Mouse (Mus musculus) forebrain, postnatal 0 days (tissue): Measurements from ENCODE around the gene Wdr27. TPM values are rescaled to one million over a fixed set of nuclear protein-coding genes. Genes with fewer than 3 reads are reported as not detected.
"Not testable (repeated sequence)": the region's sequence is repeated elsewhere in the genome, so short reads cannot be mapped to it uniquely, and the experiment has no call there.

ENCODE experiments used
- ATAC-seq: fragments of 200-750 bp; cut with Nextera tagmentation; 2 replicates; pipeline ENCODE4 v1.8.0; 2017; ENCODE audit warnings: mild to moderate bottlenecking, moderate library complexity
- DNase-seq: peaks from one replicate; pipeline ENCODE4 v3.0.0-alpha.2; 2015
- H3K27ac ChIP-seq: fragments of 300-500 bp; sonication (generic); 2 replicates; pipeline ENCODE4 v1.5.1; 2014; ENCODE audit warnings: low read depth, mild to moderate bottlenecking, antibody characterized with exemption, low read length, moderate library complexity, mixed read lengths
- H3K27me3 ChIP-seq: fragments of 300-500 bp; sonication (generic); 2 replicates; pipeline ENCODE4 v1.6.1; 2014; ENCODE audit warnings: mild to moderate bottlenecking, low read length, mixed read lengths; ENCODE audit not compliant: insufficient read depth
- H3K36me3 ChIP-seq: fragments of 300-500 bp; sonication (generic); 2 replicates; pipeline ENCODE4 v1.6.1; 2014; ENCODE audit warnings: mild to moderate bottlenecking, moderate library complexity; ENCODE audit not compliant: insufficient read depth
- H3K4me1 ChIP-seq: fragments of 300-500 bp; sonication (generic); 2 replicates; pipeline ENCODE4 v1.6.1; 2014; ENCODE audit warnings: antibody characterized with exemption; ENCODE audit not compliant: insufficient read depth
- H3K4me2 ChIP-seq: fragments of 300-500 bp; sonication (generic); 2 replicates; pipeline ENCODE4 v1.6.1; 2014; ENCODE audit warnings: low read depth, mild to moderate bottlenecking, moderate library complexity
- H3K4me3 ChIP-seq: fragments of 300-500 bp; sonication (generic); 2 replicates; pipeline ENCODE4 v1.5.1; 2014; ENCODE audit warnings: low read depth, low read length, mixed read lengths
- H3K9ac ChIP-seq: fragments of 300-500 bp; sonication (generic); 2 replicates; pipeline ENCODE4 v1.6.1; 2014; ENCODE audit warnings: mild to moderate bottlenecking
- H3K9me3 ChIP-seq: fragments of 300-500 bp; sonication (generic); 2 replicates; pipeline ENCODE4 v1.6.1; 2016; ENCODE audit warnings: low read length
- CTCF ChIP-seq: sonication (generic); IDR thresholded peaks from 2 replicates; pipeline ENCODE4 v1.5.1; 2016; ENCODE audit warnings: antibody characterized with exemption, control low read depth, low read depth
- WGBS: fragments of 180-500 bp; shearing (Covaris S2); extraction: QIAGEN DNeasy Blood & Tissue Kit; methylation state at CpG from one replicate; pipeline ENCODE4 v1.1.7; 2014; 5-methylcytosine and 5-hydroxymethylcytosine counted together
- polyA plus RNA-seq: library from polyadenylated mRNA; unstranded; fragments of >200 nt; fragmentation: Nextera tagmentation; extraction: Ambion mirVana; gene quantifications from 2 replicates; pipeline ENCODE4 v1.2.1, GENCODE M21; 2015
- total RNA-seq: library from RNA; depleted of rRNA; stranded (reverse); fragments of >200 nt; gene quantifications from 2 replicates; pipeline ENCODE4 v1.2.3, GENCODE M21; 2014

Wdr27 gene
- total and polyA plus RNA-seq, 2 experiments from 2014 or later: 1.6 to 9.5 TPM

DNA sequence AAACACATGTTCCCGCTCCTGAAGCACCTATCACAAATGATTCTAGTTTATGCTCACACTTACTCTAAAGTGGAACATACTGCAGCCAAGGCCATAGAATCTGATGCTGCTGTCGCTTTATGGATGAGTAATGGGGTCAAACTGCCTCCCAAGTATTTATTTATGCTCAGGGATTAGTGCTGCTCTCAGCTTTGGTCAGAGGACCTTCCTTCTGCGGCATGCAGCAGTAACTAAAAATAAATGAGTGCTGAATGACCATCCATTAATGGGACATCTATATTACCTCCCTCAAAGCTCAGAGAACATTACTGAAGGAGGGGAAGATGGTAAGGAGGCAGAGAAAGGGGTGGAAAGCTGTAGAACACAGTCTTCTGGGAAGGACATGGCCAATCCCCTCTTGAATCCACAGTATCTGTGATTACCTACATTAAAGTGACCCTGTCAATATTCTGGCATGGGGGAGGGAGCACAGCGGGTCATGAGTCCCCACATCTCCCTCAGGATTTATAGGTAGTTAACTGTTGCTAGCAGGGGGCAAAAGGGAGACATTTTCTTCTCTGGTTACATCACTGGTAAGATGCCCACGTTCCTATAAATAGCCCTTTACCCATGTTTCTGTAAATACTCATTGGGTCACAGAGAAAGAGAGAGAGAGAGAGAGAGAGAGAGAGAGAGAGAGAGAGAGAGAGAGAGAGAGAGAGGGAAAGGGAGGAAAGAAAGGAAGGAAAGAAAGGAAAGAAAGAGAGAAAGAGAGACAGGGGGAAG, 6.9 kb downstream of the Wdr27 start:
- ATAC-seq (no peak), DNase-seq (no peak)
- no peaks in the 10 kb centered on the region for H3K9me3 ChIP-seq
- no peak for TF ChIP-seq CTCF
- H3K4me1 ChIP-seq: no peaks in the 10 kb centered on the region
- no peak overlapping the region for H3K9ac ChIP-seq
- no peak overlapping the region for H3K4me3 ChIP-seq
- WGBS: 70% methylated on average over 5 of the region's 5 CpGs
- no peaks in the 10 kb centered on the region for H3K36me3 ChIP-seq
- H3K27ac ChIP-seq: no peak overlapping the region
- no peak overlapping the region for H3K4me2 ChIP-seq
- H3K27me3 ChIP-seq: no peaks in the 10 kb centered on the region

DNA sequence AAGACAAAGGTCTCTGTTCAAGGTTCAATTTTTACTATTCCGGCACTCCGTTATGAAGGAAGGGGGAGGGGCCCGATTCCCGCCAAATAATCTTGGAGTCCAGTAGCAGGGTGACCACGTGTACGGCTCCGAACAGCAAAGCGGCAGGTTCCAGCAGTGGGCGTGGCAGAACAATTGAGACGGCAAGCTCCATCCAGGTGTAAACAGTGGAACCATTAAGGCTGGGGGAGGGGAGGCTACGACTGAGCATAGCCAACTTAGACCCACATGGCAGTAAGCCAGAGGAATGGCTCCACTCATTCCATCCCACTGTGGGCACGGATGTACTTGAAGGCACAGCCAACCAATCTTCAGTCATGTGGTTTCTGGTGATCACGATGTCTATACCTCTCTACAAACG, 7.7 kb downstream of the Wdr27 start:
- H3K27me3 ChIP-seq, H3K27ac ChIP-seq, DNase-seq, H3K36me3 ChIP-seq, H3K4me1 ChIP-seq, H3K9ac ChIP-seq, ATAC-seq, H3K9me3 ChIP-seq, H3K4me3 ChIP-seq, H3K4me2 ChIP-seq: not testable (repeated sequence)
- 85% methylated on average over 14 of the region's 14 CpGs for WGBS

GRCm38 (mm10) chr17:14931469-14931868, 11.5 kb downstream of the Wdr27 start:
- Histone ChIP-seq H3K36me3 (no peaks in the 10 kb centered on the region), H3K4me1 (no peaks in the 10 kb centered on the region), H3K27me3 (no peaks in the 10 kb centered on the region), H3K4me2 (no peak overlapping the region), H3K27ac (no peak overlapping the region), H3K9ac (no peak overlapping the region), H3K9me3 (no peaks in the 10 kb centered on the region), H3K4me3 (no peak overlapping the region)
- ATAC-seq: no peak
- no peak for DNase-seq
- 89% methylated on average over 5 of the region's 5 CpGs for WGBS
- no peak for TF ChIP-seq CTCF

DNA sequence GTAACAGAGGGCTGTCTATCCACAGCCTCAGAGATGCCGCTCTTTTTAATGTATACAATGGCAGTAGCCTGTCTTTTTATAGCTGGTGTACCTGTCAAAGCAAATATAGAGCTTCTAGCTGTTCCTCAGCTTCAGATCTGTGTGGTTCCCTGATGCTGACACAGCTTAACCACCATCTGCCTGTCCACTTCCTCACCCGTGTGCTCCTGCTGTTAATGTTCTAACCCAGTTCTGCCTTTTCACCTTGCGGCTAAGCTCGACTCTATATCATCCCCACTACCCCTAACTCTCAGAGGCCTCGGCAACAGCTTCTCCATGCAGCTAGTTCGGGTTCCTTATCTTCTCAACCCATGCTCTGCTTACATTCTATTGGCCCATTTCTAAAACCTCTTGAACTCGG, 12.3 kb downstream of the Wdr27 start:
- H3K36me3 ChIP-seq: no peaks in the 10 kb centered on the region
- H3K9me3 ChIP-seq: no peaks in the 10 kb centered on the region
- H3K4me1 ChIP-seq: no peaks in the 10 kb centered on the region
- H3K4me3 ChIP-seq: no peak overlapping the region
- WGBS: 86% methylated on average over 7 of the region's 7 CpGs
- no peak for DNase-seq
- no peaks in the 10 kb centered on the region for H3K27me3 ChIP-seq
- no peak for TF ChIP-seq CTCF
- H3K4me2 ChIP-seq: no peak overlapping the region
- no peak overlapping the region for H3K27ac ChIP-seq
- H3K9ac ChIP-seq: no peak overlapping the region
- no peak for ATAC-seq

GRCm38 (mm10) chr17:14928631-14929030, 14.3 kb downstream of the Wdr27 start:
- Histone ChIP-seq H3K36me3 (no peaks in the 10 kb centered on the region), H3K4me1 (no peaks in the 10 kb centered on the region), H3K27me3 (no peaks in the 10 kb centered on the region), H3K9ac (no peak overlapping the region), H3K9me3 (no peaks in the 10 kb centered on the region), H3K4me2 (no peak overlapping the region), H3K4me3 (no peak overlapping the region), H3K27ac (no peak overlapping the region)
- WGBS: 62% methylated on average over 5 of the region's 5 CpGs
- no peak for TF ChIP-seq CTCF
- no peak for ATAC-seq
- no peak for DNase-seq

DNA sequence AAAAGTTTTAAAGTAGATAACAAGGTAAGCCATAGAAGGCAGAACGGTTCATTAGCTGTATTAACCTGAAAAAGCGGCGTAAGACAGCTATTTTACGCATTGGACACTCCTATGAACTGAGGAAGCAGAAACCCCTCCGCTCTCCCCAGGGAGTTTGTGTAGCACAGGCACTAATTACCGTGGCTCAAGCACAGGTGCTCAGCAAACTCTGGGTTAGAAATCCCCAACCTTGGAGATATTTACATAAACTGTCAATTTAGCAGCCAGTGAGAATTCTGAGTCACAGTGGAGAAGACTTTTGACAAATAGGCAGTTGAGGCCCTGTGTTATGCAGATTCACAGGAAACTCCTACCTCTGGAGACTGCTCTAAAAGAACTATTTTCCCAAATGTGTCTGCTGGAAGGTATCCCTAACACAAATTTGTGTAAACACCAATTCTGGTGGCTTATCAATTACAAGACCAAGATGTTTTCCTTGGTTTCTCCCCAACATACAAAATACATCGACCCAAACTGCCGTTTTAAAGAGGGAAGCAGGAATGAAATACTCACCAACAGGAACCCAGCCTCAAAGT, 15.2 kb downstream of the Wdr27 start:
- no peak for DNase-seq
- H3K9me3 ChIP-seq: no peaks in the 10 kb centered on the region
- H3K4me1 ChIP-seq: no peaks in the 10 kb centered on the region
- H3K27me3 ChIP-seq: no peaks in the 10 kb centered on the region
- H3K27ac ChIP-seq: no peak overlapping the region
- no peaks in the 10 kb centered on the region for H3K36me3 ChIP-seq
- no peak for ATAC-seq
- no peak overlapping the region for H3K4me3 ChIP-seq
- TF ChIP-seq CTCF: no peak
- 81% methylated on average over 8 of the region's 8 CpGs for WGBS
- H3K9ac ChIP-seq: no peak overlapping the region
- no peak overlapping the region for H3K4me2 ChIP-seq

- 73% methylated on average over 6 of the region's 6 CpGs for WGBS
- Histone ChIP-seq H3K4me3 (no peak overlapping the region), H3K27me3 (no peaks in the 10 kb centered on the region; the same call in 1 of the 2 replicates), H3K4me2 (no peak overlapping the region), H3K9ac (no peak overlapping the region), H3K27ac (no peak overlapping the region), H3K36me3 (no peaks in the 10 kb centered on the region), H3K9me3 (no peaks in the 10 kb centered on the region), H3K4me1 (no peaks in the 10 kb centered on the region)
- ATAC-seq: no peak
- no peak for DNase-seq
- no peak for TF ChIP-seq CTCF
Observed at GRCm38 (mm10) chr17:14921582-14921981, 21.4 kb downstream of the Wdr27 start.
